Mouse (Mus musculus): ENCODE measurements around the gene Cgrrf1.

DNA sequence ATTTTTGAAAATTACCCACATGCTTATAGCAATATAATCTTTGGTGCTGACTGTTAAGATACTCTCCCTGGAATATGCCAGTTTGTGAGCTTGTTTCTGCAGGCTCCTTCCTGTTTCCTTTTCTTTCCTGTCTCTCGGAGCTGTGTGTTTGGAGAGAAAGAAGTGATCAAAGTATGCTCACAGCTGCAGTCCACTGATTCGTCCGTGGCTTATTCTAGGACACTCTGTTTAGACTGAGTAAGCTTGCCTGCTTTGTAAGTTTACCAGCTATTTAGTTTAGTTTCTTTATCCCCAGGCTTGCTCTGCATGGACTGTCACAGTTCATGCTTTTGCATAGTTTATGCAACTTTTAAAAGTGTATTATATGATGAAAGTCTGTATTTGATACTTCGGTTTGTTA, 7.4 kb downstream of the Cgrrf1 start:
- TF ChIP-seq CTCF (IDR thresholded peaks at IDR 0.05; ENCODE audit: borderline replicate concordance, control insufficient read depth, extremely low read depth, insufficient read depth, low read length, poor library complexity), result no peak
- TF ChIP-seq POLR2A (IDR thresholded peaks at IDR 0.05; ENCODE audit: control insufficient read depth, extremely low read depth, insufficient read depth, low read length, poor library complexity), result no peak

All from thymus, adult 2 months (tissue).